In genomic region chr9:120739199-120739952, GRCm38 (mm10) we compare ENCODE assay signal across 8 mouse cellular contexts.
A peak's percentile ranks its signal among the peaks of the same experiment; 100 is the strongest.
DNase-seq lines count a peak whose midpoint lies in the region; ATAC-seq and TF ChIP-seq lines count a peak whose summit lies in the region.

No protein-coding gene starts in this region.

- intact Hi-C loops in heart, postnatal 10 days (cut with DNase I) = loop anchor here (2.0 to 5.0 kb wide), 2 partner anchors 37 to 113 kb away; no protein-coding TSS in a partner anchor

- no peaks in the 10 kb centered on the region for H3K36me3 ChIP-seq in forebrain, embryonic 11.5 days (ENCODE audit: control insufficient read depth, insufficient read depth, low read length)
- no peaks in the 10 kb centered on the region for H3K36me3 ChIP-seq in stomach, embryonic 15.5 days

- peak overlapping the region; percentile 20 for H3K9ac ChIP-seq in forebrain, embryonic 11.5 days (ENCODE audit: low read length)
- H3K9ac ChIP-seq in stomach, embryonic 15.5 days = no peak overlapping the region

- peak overlapping the region; percentile 79 for H3K27ac ChIP-seq in layer of hippocampus, adult 2 months
- peak overlapping the region; percentile 41 for H3K27ac ChIP-seq in forebrain, embryonic 11.5 days (ENCODE audit: low read depth, low read length)
- peak overlapping the region; percentile 87 for H3K27ac ChIP-seq in stomach, embryonic 15.5 days

- ATAC-seq in forebrain, embryonic 11.5 days (replicated peaks; ENCODE audit: low FRiP score) = no peak
- peak; percentile 37; the same call in 1 of the 2 replicates for ATAC-seq in stomach, embryonic 15.5 days (ENCODE audit: insufficient read depth, low FRiP score, low read depth)
- no peak for ATAC-seq in CD4-positive, CD25-positive, alpha-beta regulatory T cell, adult 4 months

- peak; percentile 20 to 34 for DNase-seq in layer of hippocampus, adult 2 months (ENCODE audit: low spot score in 2 of 2)
- DNase-seq in layer of hippocampus, postnatal 25 days (ENCODE audit: extremely low spot score in 1 of 2, low spot score in 1 of 2) = no peak
- DNase-seq in forebrain, embryonic 11.5 days (ENCODE audit: low spot score) = peak; percentile 52
- peak; percentile 81 to 85 for DNase-seq in heart, postnatal 10 days
- DNase-seq in kidney, postnatal 25 days = peak; percentile 46 to 66
- DNase-seq in lung, postnatal 36 days = peak; percentile 81

- H3K9me3 ChIP-seq in forebrain, embryonic 11.5 days (ENCODE audit: control insufficient read depth, low read length) = no peaks in the 10 kb centered on the region
- no peaks in the 10 kb centered on the region for H3K9me3 ChIP-seq in stomach, embryonic 15.5 days

- no peak overlapping the region for H3K4me2 ChIP-seq in forebrain, embryonic 11.5 days (ENCODE audit: low read depth, low read length, severe bottlenecking)
- no peak overlapping the region for H3K4me2 ChIP-seq in stomach, embryonic 15.5 days

- H3K4me1 ChIP-seq in forebrain, embryonic 11.5 days (replicated peaks; ENCODE audit: control insufficient read depth, insufficient read depth, low read length) = peaks cover 10% of the 10 kb centered on the region; the same call in 1 of the 2 replicates
- H3K4me1 ChIP-seq in stomach, embryonic 15.5 days = peaks cover 27% of the 10 kb centered on the region

- WGBS in forebrain, embryonic 11.5 days = 41% methylated on average over 14 of the region's 14 CpGs
- 38% methylated on average over 14 of the region's 14 CpGs for WGBS in stomach, embryonic 15.5 days

- no peak for TF ChIP-seq CTCF in layer of hippocampus, adult 2 months (conservative IDR thresholded peaks at IDR 0.05)

- no peak overlapping the region for H3K4me3 ChIP-seq in layer of hippocampus, adult 2 months
- no peak overlapping the region for H3K4me3 ChIP-seq in forebrain, embryonic 11.5 days (ENCODE audit: low read depth, low read length)
- no peak overlapping the region for H3K4me3 ChIP-seq in stomach, embryonic 15.5 days (replicated peaks)

- H3K27me3 ChIP-seq in forebrain, embryonic 11.5 days (ENCODE audit: control insufficient read depth, insufficient read depth, low read length) = no peaks in the 10 kb centered on the region
- H3K27me3 ChIP-seq in stomach, embryonic 15.5 days (replicated peaks) = no peaks in the 10 kb centered on the region

Comparison
In these comparisons a context has a peak if more than half of its experiments do, and no peak if none do; other contexts are left out.
1. DNase-seq: peak in layer of hippocampus, adult 2 months (2 of 2), forebrain, embryonic 11.5 days (single experiment), heart, postnatal 10 days (2 of 2), kidney, postnatal 25 days (2 of 2) and lung, postnatal 36 days (single experiment); none in layer of hippocampus, postnatal 25 days (0 of 2).
2. Peak in every context shown above with its lines, with median percentiles within 50 percentile points of each other: H3K27ac ChIP-seq.